In the genomic region with DNA sequence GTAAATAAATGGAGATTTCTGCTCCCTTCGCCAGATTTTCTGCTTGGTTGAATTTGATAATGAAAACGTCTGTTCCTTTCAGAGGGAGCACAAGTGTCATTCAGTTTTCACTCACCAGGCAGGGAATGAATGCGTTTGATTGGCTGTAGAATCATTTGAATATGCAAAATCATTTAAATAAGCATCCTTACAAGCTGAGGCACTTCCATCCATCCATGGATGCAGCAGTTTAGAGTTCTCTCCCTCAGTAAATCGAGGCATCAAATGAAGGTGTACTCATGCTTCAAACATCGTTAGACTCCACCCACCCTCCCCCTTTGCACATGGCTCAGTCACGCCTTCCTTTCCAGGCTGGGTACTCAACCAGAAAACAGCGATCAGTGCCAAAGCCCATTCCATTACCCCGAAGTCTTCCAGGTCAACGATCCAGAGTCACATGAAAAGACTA, we compare ENCODE assay signal across 9 mouse cellular contexts.
DNase-seq lines count a peak whose midpoint lies in the region; ATAC-seq and TF ChIP-seq lines count a peak whose summit lies in the region.
"Had no signal": no experiment of that assay in that cellular context is flagged by ENCODE, and none has a peak within 500 bp of the region (broad histone marks: within the 10 kb centered on the region; RNA-seq: fewer than 3 reads in every experiment).

No protein-coding gene starts in this region.

- no peak overlapping the region for H3K27ac ChIP-seq in hindbrain, postnatal 0 days
- H3K27ac ChIP-seq in midbrain, embryonic 12.5 days (replicated peaks) = 0 out of 2 replicates have a peak overlapping the region, but pooled peaks have one; percentile 30
- H3K27ac ChIP-seq in liver, postnatal 0 days (ENCODE audit: low read depth) = no peak overlapping the region
- H3K27ac ChIP-seq: limb, embryonic 10.5 days had no signal

- no peaks in the 10 kb centered on the region for H3K9me3 ChIP-seq in hindbrain, postnatal 0 days (ENCODE audit: low read length)
- no peaks in the 10 kb centered on the region for H3K9me3 ChIP-seq in midbrain, embryonic 12.5 days
- no peaks in the 10 kb centered on the region for H3K9me3 ChIP-seq in liver, postnatal 0 days (ENCODE audit: low read length)
- H3K9me3 ChIP-seq: limb, embryonic 10.5 days had no signal

- peak; percentile 96 for DNase-seq in brain, embryonic 14.5 days (ENCODE audit: low read depth)
- DNase-seq in embryo, embryonic 11 days = peak; percentile 58
- peak; percentile 74 for DNase-seq in hindbrain, postnatal 0 days (ENCODE audit: low spot score)
- DNase-seq in liver, postnatal 0 days = no peak
- DNase-seq in left cerebral cortex, postnatal 10 days (ENCODE audit: extremely low spot score in 1 of 2, low spot score in 2 of 2) = no peak
- DNase-seq: thymus, adult 2 months had no signal

- no peak overlapping the region for H3K4me3 ChIP-seq in hindbrain, postnatal 0 days (ENCODE audit: low read length)
- H3K4me3 ChIP-seq in midbrain, embryonic 12.5 days = no peak overlapping the region
- no peak overlapping the region for H3K4me3 ChIP-seq in liver, postnatal 0 days (ENCODE audit: low read depth, low read length)
- H3K4me3 ChIP-seq: limb, embryonic 10.5 days had no signal

- H3K4me2 ChIP-seq in hindbrain, postnatal 0 days (ENCODE audit: low read depth, low read length) = no peak overlapping the region
- H3K4me2 ChIP-seq in midbrain, embryonic 12.5 days (replicated peaks) = no peak overlapping the region
- no peak overlapping the region for H3K4me2 ChIP-seq in liver, postnatal 0 days (ENCODE audit: low read depth, low read length)

- no peak for TF ChIP-seq CTCF in brain, embryonic 14.5 days (IDR thresholded peaks at IDR 0.05; ENCODE audit: borderline replicate concordance, extremely low read depth, insufficient read depth, insufficient read length)
- no peak for TF ChIP-seq CTCF in hindbrain, postnatal 0 days (IDR thresholded peaks at IDR 0.05; ENCODE audit: low read depth)
- no peak for TF ChIP-seq CTCF in liver, postnatal 0 days (IDR thresholded peaks at IDR 0.05; ENCODE audit: low read depth)

- H3K36me3 ChIP-seq in hindbrain, postnatal 0 days (ENCODE audit: insufficient read depth, low read length) = no peaks in the 10 kb centered on the region
- no peaks in the 10 kb centered on the region for H3K36me3 ChIP-seq in midbrain, embryonic 12.5 days
- no peaks in the 10 kb centered on the region for H3K36me3 ChIP-seq in liver, postnatal 0 days (replicated peaks; ENCODE audit: insufficient read depth, low read length)

- TF ChIP-seq POLR2A in brain, embryonic 14.5 days (IDR thresholded peaks at IDR 0.05; ENCODE audit: borderline replicate concordance, extremely low read depth, insufficient read depth, insufficient read length, poor library complexity, severe bottlenecking) = no peak

- no peak for TF ChIP-seq EP300 in liver, postnatal 0 days (IDR thresholded peaks at IDR 0.05; ENCODE audit: low read depth)

- peaks cover 17% of the 10 kb centered on the region for H3K4me1 ChIP-seq in hindbrain, postnatal 0 days (ENCODE audit: insufficient read depth, low read length)
- H3K4me1 ChIP-seq in midbrain, embryonic 12.5 days = peaks cover 69% of the 10 kb centered on the region
- H3K4me1 ChIP-seq in liver, postnatal 0 days (ENCODE audit: insufficient read depth) = no peaks in the 10 kb centered on the region

- H3K27me3 ChIP-seq in hindbrain, postnatal 0 days (ENCODE audit: insufficient read depth, low read length) = no peaks in the 10 kb centered on the region
- no peaks in the 10 kb centered on the region for H3K27me3 ChIP-seq in midbrain, embryonic 12.5 days
- H3K27me3 ChIP-seq in liver, postnatal 0 days (ENCODE audit: insufficient read depth, low read length) = no peaks in the 10 kb centered on the region

- 11% methylated on average over 9 of the region's 9 CpGs for WGBS in hindbrain, postnatal 0 days
- 24% methylated on average over 9 of the region's 9 CpGs for WGBS in midbrain, embryonic 12.5 days
- WGBS in liver, postnatal 0 days (ENCODE audit: insufficient replicate concordance) = 72% methylated on average over 9 of the region's 9 CpGs

- peak; percentile 64 for ATAC-seq in hindbrain, postnatal 0 days
- ATAC-seq in midbrain, embryonic 12.5 days (ENCODE audit: low FRiP score, low read depth) = peak; percentile 61
- ATAC-seq in inflammation-experienced regulatory T-cells, adult 6 months = no peak
- ATAC-seq in liver, postnatal 0 days = no peak

- intact Hi-C loops in left cerebral cortex, postnatal 10 days (cut with DNase I) = loop anchor here (5.0 kb wide), 1 partner anchor 80 kb away; a partner anchor contains a TSS

- no peak overlapping the region for H3K9ac ChIP-seq in hindbrain, postnatal 0 days (replicated peaks; ENCODE audit: low read length)
- H3K9ac ChIP-seq in midbrain, embryonic 12.5 days (replicated peaks) = no peak overlapping the region
- H3K9ac ChIP-seq in liver, postnatal 0 days (replicated peaks) = no peak overlapping the region

Comparison
In these comparisons a context has a peak if more than half of its experiments do, and no peak if none do; other contexts are left out.
1. DNase-seq: peak in brain, embryonic 14.5 days (single experiment), embryo, embryonic 11 days (single experiment) and hindbrain, postnatal 0 days (single experiment); none in liver, postnatal 0 days (single experiment) and left cerebral cortex, postnatal 10 days (0 of 2).
2. ATAC-seq: peak in hindbrain, postnatal 0 days (single experiment) and midbrain, embryonic 12.5 days (single experiment); none in inflammation-experienced regulatory T-cells, adult 6 months (single experiment) and liver, postnatal 0 days (single experiment).